Mouse (Mus musculus): ENCODE data around the gene Pramef12. TPM values are rescaled to one million over a fixed set of nuclear protein-coding genes. Genes with fewer than 3 reads are reported as not detected.

Pramef12 gene
- polyA plus RNA-seq (2015; fragmentation: Nextera tagmentation; extraction: Ambion mirVana) = not detected in 2 replicates

GRCm38 (mm10) chr4:144408290-144408689 is at the start of gene Pramef12:
Gene Pramef12, minus strand, starts transcription at chr4:144408464.
- Histone ChIP-seq H3K4me2 (no peak within 1 kb of the TSS), H3K27ac (no peak within 1 kb of the TSS)
- WGBS = 83% methylated on average over 9 of the region's 9 CpGs

GRCm38 (mm10) chr4:144453217-144453616 is 45.0 kb upstream of the Pramef12 start, which contains the start of gene Gm9944:
Gene Gm9944, minus strand, starts transcription at chr4:144453317.
- H3K27me3 ChIP-seq = no peaks in the 10 kb centered on the region
- WGBS = 77% methylated on average over 2 of the region's 2 CpGs

More at GRCm38 (mm10) chr4:144408290-144408689, at the start of gene Pramef12:
- Histone ChIP-seq H3K36me3 (no peaks in the 10 kb centered on the region), H3K9me3 (peaks cover 7% of the 10 kb centered on the region; the same call in 1 of the 2 replicates), H3K4me3 (no peak within 1 kb of the TSS), H3K9ac (no peak within 1 kb of the TSS), H3K27me3 (no peaks in the 10 kb centered on the region), H3K4me1 (replicated peaks) (0 out of 2 replicates have a peak, but pooled peaks cover 5% of the 10 kb centered on the region)
- no peak for ATAC-seq (ENCODE audit: low FRiP score)

GRCm38 (mm10) chr4:144448546-144448945 is 40.3 kb upstream of the Pramef12 start:
- Histone ChIP-seq H3K4me2 (no peak overlapping the region), H3K4me1 (replicated peaks) (no peaks in the 10 kb centered on the region), H3K9ac (no peak overlapping the region), H3K9me3 (no peaks in the 10 kb centered on the region; the same call in 1 of the 2 replicates), H3K36me3 (no peaks in the 10 kb centered on the region), H3K27ac (no peak overlapping the region), H3K4me3 (no peak overlapping the region), H3K27me3 (no peaks in the 10 kb centered on the region)
- 86% methylated on average over 2 of the region's 2 CpGs for WGBS
- ATAC-seq (ENCODE audit: low FRiP score) = no peak

More at GRCm38 (mm10) chr4:144453217-144453616, 45.0 kb upstream of the Pramef12 start, which contains the start of gene Gm9944:
- no peak for ATAC-seq (ENCODE audit: low FRiP score)
- Histone ChIP-seq H3K4me2 (no peak within 1 kb of the TSS), H3K27ac (no peak within 1 kb of the TSS), H3K9me3 (peaks cover 16% of the 10 kb centered on the region), H3K4me3 (no peak within 1 kb of the TSS), H3K4me1 (replicated peaks) (no peaks in the 10 kb centered on the region), H3K36me3 (no peaks in the 10 kb centered on the region), H3K9ac (no peak within 1 kb of the TSS)

GRCm38 (mm10) chr4:144441582-144441981 is 33.3 kb upstream of the Pramef12 start:
- no peaks in the 10 kb centered on the region for H3K4me1 ChIP-seq (replicated peaks)
- WGBS = 79% methylated on average over 1 of the region's 1 CpGs
- H3K4me3 ChIP-seq = no peak overlapping the region
- no peak overlapping the region for H3K9ac ChIP-seq
- H3K27ac ChIP-seq = no peak overlapping the region
- H3K36me3 ChIP-seq = no peaks in the 10 kb centered on the region
- H3K27me3 ChIP-seq = no peaks in the 10 kb centered on the region
- ATAC-seq (ENCODE audit: low FRiP score) = no peak
- no peak overlapping the region for H3K4me2 ChIP-seq
- peaks cover 5% of the 10 kb centered on the region; the same call in 1 of the 2 replicates for H3K9me3 ChIP-seq

GRCm38 (mm10) chr4:144441095-144441494 is 32.8 kb upstream of the Pramef12 start:
- Histone ChIP-seq H3K4me3 (no peak overlapping the region), H3K9ac (no peak overlapping the region), H3K4me2 (no peak overlapping the region), H3K4me1 (replicated peaks) (no peaks in the 10 kb centered on the region), H3K27ac (no peak overlapping the region), H3K36me3 (no peaks in the 10 kb centered on the region), H3K27me3 (no peaks in the 10 kb centered on the region), H3K9me3 (peaks cover 5% of the 10 kb centered on the region; the same call in 1 of the 2 replicates)
- 87% methylated on average over 4 of the region's 4 CpGs for WGBS
- ATAC-seq (ENCODE audit: low FRiP score) = no peak

GRCm38 (mm10) chr4:144438672-144439071 is 30.4 kb upstream of the Pramef12 start, which contains the start of gene 1700012P22Rik:
Gene 1700012P22Rik, minus strand, starts transcription at chr4:144438772.
- no peak for ATAC-seq (ENCODE audit: low FRiP score)
- H3K4me3 ChIP-seq = no peak within 1 kb of the TSS
- H3K27me3 ChIP-seq = no peaks in the 10 kb centered on the region
- H3K4me2 ChIP-seq = no peak within 1 kb of the TSS
- H3K9me3 ChIP-seq = peaks cover 5% of the 10 kb centered on the region; the same call in 1 of the 2 replicates
- H3K9ac ChIP-seq = no peak within 1 kb of the TSS
- no peaks in the 10 kb centered on the region for H3K36me3 ChIP-seq
- no peaks in the 10 kb centered on the region for H3K4me1 ChIP-seq (replicated peaks)
- no peak within 1 kb of the TSS for H3K27ac ChIP-seq

GRCm38 (mm10) chr4:144433216-144433615 is 25.0 kb upstream of the Pramef12 start:
- H3K4me3 ChIP-seq = no peak overlapping the region
- peaks cover 8% of the 10 kb centered on the region for H3K9me3 ChIP-seq
- WGBS = 89% methylated on average over 5 of the region's 5 CpGs
- no peak for ATAC-seq (ENCODE audit: low FRiP score)
- H3K27me3 ChIP-seq = no peaks in the 10 kb centered on the region
- no peak overlapping the region for H3K9ac ChIP-seq
- H3K4me2 ChIP-seq = no peak overlapping the region
- H3K27ac ChIP-seq = no peak overlapping the region
- H3K36me3 ChIP-seq = no peaks in the 10 kb centered on the region
- no peaks in the 10 kb centered on the region for H3K4me1 ChIP-seq (replicated peaks)

GRCm38 (mm10) chr4:144430723-144431122 is 22.5 kb upstream of the Pramef12 start:
- no peaks in the 10 kb centered on the region for H3K27me3 ChIP-seq
- H3K9ac ChIP-seq = no peak overlapping the region
- peaks cover 4% of the 10 kb centered on the region for H3K9me3 ChIP-seq
- no peak overlapping the region for H3K4me2 ChIP-seq
- H3K4me1 ChIP-seq (replicated peaks) = no peaks in the 10 kb centered on the region
- 87% methylated on average over 2 of the region's 2 CpGs for WGBS
- no peaks in the 10 kb centered on the region for H3K36me3 ChIP-seq
- H3K4me3 ChIP-seq = no peak overlapping the region
- no peak overlapping the region for H3K27ac ChIP-seq
- no peak for ATAC-seq (ENCODE audit: low FRiP score)

GRCm38 (mm10) chr4:144428868-144429267 is 20.6 kb upstream of the Pramef12 start:
- Histone ChIP-seq H3K9me3 (peaks cover 4% of the 10 kb centered on the region), H3K27me3 (no peaks in the 10 kb centered on the region), H3K4me1 (replicated peaks) (no peaks in the 10 kb centered on the region), H3K9ac (no peak overlapping the region), H3K27ac (no peak overlapping the region), H3K36me3 (no peaks in the 10 kb centered on the region), H3K4me3 (no peak overlapping the region), H3K4me2 (no peak overlapping the region)
- WGBS = 31% methylated on average over 3 of the region's 3 CpGs
- no peak for ATAC-seq (ENCODE audit: low FRiP score)

GRCm38 (mm10) chr4:144424590-144424989 is 16.3 kb upstream of the Pramef12 start:
- 71% methylated on average over 5 of the region's 5 CpGs for WGBS
- no peaks in the 10 kb centered on the region for H3K4me1 ChIP-seq (replicated peaks)
- H3K4me3 ChIP-seq = no peak overlapping the region
- ATAC-seq (ENCODE audit: low FRiP score) = no peak
- H3K27ac ChIP-seq = no peak overlapping the region
- no peak overlapping the region for H3K9ac ChIP-seq
- H3K27me3 ChIP-seq = no peaks in the 10 kb centered on the region
- no peak overlapping the region for H3K4me2 ChIP-seq
- H3K36me3 ChIP-seq = no peaks in the 10 kb centered on the region
- no peaks in the 10 kb centered on the region for H3K9me3 ChIP-seq

GRCm38 (mm10) chr4:144420644-144421043 is 12.4 kb upstream of the Pramef12 start:
- Histone ChIP-seq H3K4me2 (no peak overlapping the region), H3K4me1 (replicated peaks) (no peaks in the 10 kb centered on the region), H3K27ac (no peak overlapping the region), H3K9me3 (peaks cover 19% of the 10 kb centered on the region), H3K4me3 (no peak overlapping the region), H3K36me3 (no peaks in the 10 kb centered on the region), H3K9ac (no peak overlapping the region), H3K27me3 (no peaks in the 10 kb centered on the region)
- ATAC-seq (ENCODE audit: low FRiP score) = no peak

- 0 out of 2 replicates have a peak, but pooled peaks cover 5% of the 10 kb centered on the region for H3K4me1 ChIP-seq (replicated peaks)
- no peaks in the 10 kb centered on the region for H3K36me3 ChIP-seq
- H3K9ac ChIP-seq = no peak overlapping the region
- H3K9me3 ChIP-seq = peaks cover 5% of the 10 kb centered on the region; the same call in 1 of the 2 replicates
- no peaks in the 10 kb centered on the region for H3K27me3 ChIP-seq
- H3K4me3 ChIP-seq = no peak overlapping the region
- ATAC-seq (ENCODE audit: low FRiP score) = no peak
- WGBS = 53% methylated on average over 3 of the region's 3 CpGs
- no peak overlapping the region for H3K4me2 ChIP-seq
- H3K27ac ChIP-seq = no peak overlapping the region
Measured at GRCm38 (mm10) chr4:144406261-144406660, 2.0 kb downstream of the Pramef12 start.

- Histone ChIP-seq H3K4me2 (peak overlapping the region; percentile 40), H3K4me3 (no peak overlapping the region), H3K36me3 (no peaks in the 10 kb centered on the region), H3K9ac (no peak overlapping the region), H3K27me3 (no peaks in the 10 kb centered on the region), H3K9me3 (peaks cover 5% of the 10 kb centered on the region; the same call in 1 of the 2 replicates), H3K4me1 (replicated peaks) (0 out of 2 replicates have a peak, but pooled peaks cover 5% of the 10 kb centered on the region), H3K27ac (no peak overlapping the region)
- 10% methylated on average over 17 of the region's 17 CpGs for WGBS
- ATAC-seq (ENCODE audit: low FRiP score) = no peak
Measured at GRCm38 (mm10) chr4:144404456-144405086, 3.7 kb downstream of the Pramef12 start.
